Mouse (Mus musculus) C2C12 (cell line): ENCODE results near the gene Arrdc3. TPM values are rescaled to one million over a fixed set of nuclear protein-coding genes. Genes with fewer than 3 reads are reported as not detected.

Source experiments
- H3K27me3 ChIP-seq: one replicate; pipeline ENCODE4 v1.6.1; 2011; ENCODE audit not compliant: control insufficient read depth, insufficient read depth, insufficient read length
- H3K36me3 ChIP-seq: one replicate; pipeline ENCODE4 v1.6.1; 2011; ENCODE audit not compliant: control insufficient read depth, insufficient read depth
- H3K4me3 ChIP-seq: one replicate; pipeline ENCODE4 v1.5.1; 2011; ENCODE audit warnings: mild to moderate bottlenecking, control low read depth; ENCODE audit not compliant: poor library complexity, insufficient read depth, severe bottlenecking
- H3K79me2 ChIP-seq: one replicate; pipeline ENCODE4 v1.6.1; 2011; ENCODE audit not compliant: control insufficient read depth, insufficient read depth
- H3K79me3 ChIP-seq: one replicate; pipeline ENCODE4 v1.6.1; 2011; ENCODE audit warnings: low read depth, control low read depth
- H3ac ChIP-seq: one replicate; pipeline ENCODE3; 2011; ENCODE audit warnings: low read depth; ENCODE audit not compliant: control insufficient read depth, insufficient read length
- CEBPB ChIP-seq: IDR thresholded peaks from one replicate; pipeline ENCODE4 v1.6.1; 2011; ENCODE audit warnings: low read depth, mild to moderate bottlenecking, control low read depth, moderate library complexity
- CTCF ChIP-seq: IDR thresholded peaks from one replicate; pipeline ENCODE4 v1.5.1; 2011; ENCODE audit not compliant: control insufficient read depth, insufficient read depth, insufficient read length
- FOSL1 ChIP-seq: IDR thresholded peaks from one replicate; pipeline ENCODE4 v1.8.0; 2011; ENCODE audit warnings: mild to moderate bottlenecking, low read length; ENCODE audit not compliant: poor library complexity, insufficient read depth, severe bottlenecking
- MAX ChIP-seq: IDR thresholded peaks from one replicate; pipeline ENCODE4 v1.6.1; 2011; ENCODE audit warnings: mild to moderate bottlenecking, control low read depth
- MYOD1 ChIP-seq: IDR thresholded peaks from one replicate; pipeline ENCODE4 v1.6.1; 2011; ENCODE audit warnings: low read depth; ENCODE audit not compliant: control insufficient read depth, insufficient read length
- MYOG ChIP-seq: IDR thresholded peaks from one replicate; pipeline ENCODE4 v1.6.1; 2011; ENCODE audit not compliant: control insufficient read depth, insufficient read length; ENCODE audit errors: extremely low read depth
- USF1 ChIP-seq: IDR thresholded peaks from one replicate; pipeline ENCODE4 v1.6.1; 2011; ENCODE audit warnings: low read depth, mild to moderate bottlenecking, control low read depth, moderate library complexity
- polyA plus RNA-seq: library from polyadenylated mRNA; unstranded; fragments of >200 nt; fragmentation: generic; extraction: Trizol; gene quantifications from one replicate; pipeline ENCODE4 v1.2.1, GENCODE M21; 2012; ENCODE audit warnings: missing spikeins

Gene Arrdc3
- polyA plus RNA-seq, 1 experiment, result 3.2 TPM

GRCm38 (mm10) chr13:80899435-80900029 is 16.3 kb downstream of the Arrdc3 start:
- no peaks in the 10 kb centered on the region for H3K79me3 ChIP-seq

DNA sequence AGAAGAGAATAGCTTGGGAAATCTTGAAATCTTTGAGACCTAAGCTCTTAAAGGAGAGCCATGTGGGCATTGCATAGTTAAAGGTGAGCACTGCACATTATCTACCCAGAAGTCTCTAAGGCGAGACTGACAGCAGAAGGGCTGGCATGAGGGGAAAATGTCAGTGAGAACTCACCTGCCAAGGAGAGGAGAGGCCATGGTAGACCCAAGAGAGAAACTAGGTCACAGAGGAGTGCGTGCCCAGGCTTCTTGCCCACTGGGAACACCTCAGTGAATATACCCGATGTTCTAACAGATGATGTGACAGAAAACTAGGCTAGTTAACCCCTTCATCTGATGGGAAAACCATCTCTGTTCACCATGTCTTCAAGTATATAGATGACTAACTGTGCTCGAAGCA is 18.2 kb downstream of the Arrdc3 start:
- H3ac ChIP-seq, result no peak overlapping the region
- TF ChIP-seq CEBPB (no peak), MYOD1 (no peak), MYOG (no peak), MAX (no peak), USF1 (no peak)
- H3K79me3 ChIP-seq, result no peaks in the 10 kb centered on the region
- no peak overlapping the region for H3K4me3 ChIP-seq
- H3K79me2 ChIP-seq, result no peaks in the 10 kb centered on the region
- H3K36me3 ChIP-seq, result peaks cover 9% of the 10 kb centered on the region
- no peaks in the 10 kb centered on the region for H3K27me3 ChIP-seq

More at GRCm38 (mm10) chr13:80899435-80900029, 16.3 kb downstream of the Arrdc3 start:
- Histone ChIP-seq H3K36me3 (peaks cover 22% of the 10 kb centered on the region), H3K4me3 (no peak overlapping the region), H3ac (no peak overlapping the region), H3K79me2 (no peaks in the 10 kb centered on the region), H3K27me3 (no peaks in the 10 kb centered on the region)
- TF ChIP-seq MYOD1, result no peak
- TF ChIP-seq CEBPB, result no peak
- no peak for TF ChIP-seq FOSL1
- no peak for TF ChIP-seq USF1
- no peak for TF ChIP-seq MAX

DNA sequence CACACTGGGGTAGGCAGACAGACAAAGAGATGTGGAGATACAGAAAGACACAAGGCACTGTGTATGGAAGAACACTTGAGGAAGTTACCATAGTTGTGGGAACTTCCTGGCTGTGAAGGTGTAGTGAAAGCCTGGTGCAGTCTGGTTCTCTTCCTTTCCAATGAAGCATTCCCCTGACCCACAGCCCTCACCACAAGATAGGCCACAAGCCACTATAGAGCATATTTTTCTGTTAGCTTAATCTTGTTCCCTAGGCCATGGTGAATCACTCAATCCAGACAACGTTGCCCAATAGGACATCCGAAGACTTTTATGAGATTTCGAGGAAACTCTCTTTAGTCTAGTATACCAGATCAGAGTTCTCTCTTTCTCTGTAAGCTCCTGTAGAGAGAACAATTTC is 19.6 kb downstream of the Arrdc3 start:
- TF ChIP-seq CEBPB (peak; percentile 89), CTCF (no peak)
- Histone ChIP-seq H3K27me3 (no peaks in the 10 kb centered on the region), H3ac (no peak overlapping the region), H3K79me3 (no peaks in the 10 kb centered on the region), H3K36me3 (no peaks in the 10 kb centered on the region), H3K79me2 (no peaks in the 10 kb centered on the region), H3K4me3 (no peak overlapping the region)

DNA sequence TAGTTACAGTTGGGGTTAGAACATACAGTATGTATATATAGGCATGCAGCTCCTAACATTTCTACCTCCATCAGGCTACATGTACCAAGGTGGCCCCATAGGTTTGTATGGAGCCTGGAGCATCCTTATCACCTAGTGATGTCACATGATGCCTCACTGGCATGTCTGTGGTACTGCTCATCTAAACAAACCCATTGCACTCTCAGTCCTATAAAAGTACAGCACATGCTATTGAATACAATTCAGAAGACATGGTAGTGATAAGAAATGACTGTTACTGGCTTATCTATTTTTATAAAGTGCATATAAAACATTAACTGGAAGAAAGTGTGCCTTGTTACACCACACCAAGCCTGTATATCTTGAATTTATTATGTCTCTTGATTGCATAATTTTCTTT is 30.2 kb downstream of the Arrdc3 start:
- TF ChIP-seq MYOD1 (no peak), CEBPB (no peak), USF1 (no peak), MAX (no peak)
- Histone ChIP-seq H3K79me2 (no peaks in the 10 kb centered on the region), H3K79me3 (no peaks in the 10 kb centered on the region), H3K4me3 (no peak overlapping the region), H3K36me3 (no peaks in the 10 kb centered on the region), H3K27me3 (no peaks in the 10 kb centered on the region), H3ac (no peak overlapping the region)

DNA sequence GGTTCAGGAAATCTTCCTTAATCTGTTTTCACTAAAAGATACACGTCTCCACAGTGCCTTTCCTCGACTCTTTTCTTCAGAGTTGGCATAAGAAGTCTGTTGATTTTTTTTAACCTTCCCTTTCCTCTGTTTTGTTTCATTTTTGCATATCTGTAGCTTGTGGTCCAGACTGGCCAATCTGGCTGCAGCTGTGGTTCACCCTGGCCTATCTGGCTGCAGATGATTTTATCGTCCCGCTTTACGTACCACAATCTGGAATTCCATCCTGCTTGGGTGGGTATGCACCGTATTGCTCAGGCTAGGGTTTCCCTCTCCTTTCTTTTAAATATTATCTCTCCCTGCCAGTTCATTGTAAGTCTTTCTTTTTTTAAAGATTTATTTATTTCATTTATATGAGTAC is 37.8 kb downstream of the Arrdc3 start:
- TF ChIP-seq CTCF (no peak), MYOD1 (no peak)

GRCm38 (mm10) chr13:80921593-80922327 is 38.6 kb downstream of the Arrdc3 start:
- Histone ChIP-seq H3ac (no peak overlapping the region), H3K36me3 (no peaks in the 10 kb centered on the region), H3K4me3 (no peak overlapping the region), H3K79me3 (no peaks in the 10 kb centered on the region), H3K79me2 (no peaks in the 10 kb centered on the region), H3K27me3 (no peaks in the 10 kb centered on the region)
- TF ChIP-seq MYOD1 (no peak), MYOG (no peak), USF1 (no peak), CEBPB (no peak), MAX (no peak), FOSL1 (no peak), CTCF (no peak)

More for the DNA sequence above, 37.8 kb downstream of the Arrdc3 start:
- no peak overlapping the region for H3K4me3 ChIP-seq
- H3K27me3 ChIP-seq, result no peaks in the 10 kb centered on the region
- H3K36me3 ChIP-seq, result no peaks in the 10 kb centered on the region
- no peaks in the 10 kb centered on the region for H3K79me3 ChIP-seq
- H3ac ChIP-seq, result no peak overlapping the region
- no peaks in the 10 kb centered on the region for H3K79me2 ChIP-seq
